Mouse (Mus musculus): Measurements from ENCODE around the gene Zfp109.

Gene Zfp109

GRCm38 (mm10) chr7:24207488-24208261, 29.7 kb downstream of the Zfp109 start:
- DNase-seq (ENCODE audit: low spot score in 2 of 2), result peak; percentile 31 to 58

DNA sequence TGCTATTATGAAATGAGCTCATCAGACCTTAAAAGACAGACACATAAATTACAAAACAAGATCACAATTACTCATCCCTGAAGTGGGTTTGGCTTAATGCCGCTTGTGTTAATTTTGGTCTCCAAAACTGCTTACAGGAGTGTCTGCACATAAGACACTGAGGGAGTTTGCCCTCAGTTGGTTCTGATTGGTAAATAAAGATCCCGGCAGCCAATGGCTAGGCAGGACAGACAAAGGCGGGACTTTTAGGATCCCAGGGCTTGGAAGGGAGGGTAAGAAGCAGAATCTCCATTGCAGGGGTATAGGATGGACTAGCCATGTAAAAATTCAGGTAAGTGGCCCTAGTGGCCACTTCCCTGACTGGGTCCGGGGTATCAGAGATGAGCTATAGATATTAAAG, 40.4 kb downstream of the Zfp109 start:
- no peak for DNase-seq (ENCODE audit: low spot score in 2 of 2)

DNA sequence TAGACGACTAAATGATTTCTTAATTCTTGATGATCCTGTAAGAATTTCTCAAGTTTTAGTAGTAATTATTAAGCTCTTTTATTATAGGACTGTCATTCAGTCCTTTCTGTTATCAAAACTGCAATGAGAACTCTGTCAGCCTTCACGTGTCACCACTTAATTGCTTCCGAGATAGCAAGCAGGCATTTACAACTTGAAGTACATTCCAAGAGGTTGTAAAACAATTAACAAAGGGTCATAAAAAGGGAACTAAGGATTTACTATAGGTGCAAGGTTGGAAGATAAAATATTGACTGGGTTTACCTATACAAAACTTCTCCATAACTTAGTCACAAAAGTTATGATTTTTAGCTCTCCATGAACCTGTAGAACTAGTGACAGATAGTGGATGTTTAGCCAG, 44.2 kb downstream of the Zfp109 start:
- no peak for DNase-seq (ENCODE audit: low spot score in 2 of 2)

DNA sequence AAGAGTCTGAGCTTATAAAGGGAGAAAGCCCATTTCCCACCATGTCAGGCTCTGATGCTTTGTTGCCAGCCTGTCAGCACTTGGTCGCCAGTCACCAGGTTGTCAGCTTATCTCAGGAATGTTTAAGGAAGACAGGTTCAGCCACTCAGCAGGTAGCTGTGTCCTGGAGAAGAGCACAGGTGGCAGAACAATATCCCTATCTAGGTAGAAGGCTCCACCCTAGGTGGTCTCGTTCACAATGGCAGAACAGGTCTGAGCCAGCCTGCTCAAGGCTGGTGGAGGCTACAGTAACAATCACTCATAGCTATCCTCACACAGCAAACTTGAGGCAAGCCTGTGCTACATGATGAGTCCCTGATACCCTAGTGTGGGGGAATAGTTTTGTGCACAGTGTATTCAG, 46.0 kb downstream of the Zfp109 start:
- DNase-seq (ENCODE audit: low spot score in 2 of 2), result no peak

- DNase-seq (ENCODE audit: low spot score in 2 of 2), result no peak
These were observed 47.8 kb downstream of the Zfp109 start for GRCm38 (mm10) chr7:24189571-24189944.

DNA sequence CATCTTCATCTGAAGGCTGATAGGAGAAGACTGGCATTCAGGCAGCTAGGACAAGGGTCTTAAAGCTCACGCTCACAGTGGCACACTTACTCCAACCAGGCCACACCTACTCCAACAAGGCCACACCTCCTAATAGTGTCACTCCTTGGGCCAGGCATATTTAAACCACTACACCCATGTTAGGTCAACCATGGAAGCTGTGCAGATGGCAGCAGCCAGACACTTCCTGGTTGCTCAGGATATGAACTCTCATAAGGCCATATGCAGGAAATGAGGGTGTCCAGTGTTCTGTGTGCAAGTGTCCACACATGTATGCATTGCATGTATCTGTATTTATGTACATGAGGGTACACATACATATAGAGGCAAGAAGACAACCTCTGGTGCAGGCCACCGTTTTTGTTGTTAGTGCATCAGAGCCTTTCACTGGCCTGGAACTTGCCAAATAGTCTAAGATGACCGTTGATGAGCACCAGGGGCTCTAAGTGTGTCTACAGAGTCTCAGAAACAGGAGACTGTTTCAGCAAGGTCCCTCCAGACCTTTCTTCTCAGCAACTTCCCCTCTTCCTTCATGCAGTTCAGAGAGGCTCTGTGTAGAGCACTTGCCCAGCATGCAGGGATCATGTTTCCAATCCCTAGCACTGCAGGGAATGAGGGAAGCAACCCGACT, 48.3 kb downstream of the Zfp109 start:
- no peak for DNase-seq (ENCODE audit: low spot score in 2 of 2)

DNA sequence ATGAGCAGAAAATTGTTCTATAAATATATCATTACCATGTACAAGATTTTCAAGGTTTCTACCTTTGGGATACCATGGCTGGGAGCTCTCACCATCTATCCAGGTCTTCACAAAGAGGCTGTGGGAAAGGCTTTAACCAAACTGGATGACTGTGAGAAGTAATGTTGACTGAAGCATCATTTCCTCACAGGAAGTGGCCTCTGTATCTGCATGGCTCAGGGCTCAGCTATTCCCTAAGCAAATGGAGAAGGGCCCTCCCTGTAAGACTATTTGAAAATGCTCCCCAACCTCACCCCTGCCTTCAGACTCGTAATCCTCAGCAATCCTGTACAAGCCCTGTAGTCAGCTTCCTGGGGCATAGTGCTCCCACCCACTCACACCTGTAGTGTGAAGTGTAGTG, 49.7 kb downstream of the Zfp109 start:
- no peak for DNase-seq (ENCODE audit: low spot score in 2 of 2)
